8 mouse cellular contexts compared by ENCODE assay signal in the genomic region with DNA sequence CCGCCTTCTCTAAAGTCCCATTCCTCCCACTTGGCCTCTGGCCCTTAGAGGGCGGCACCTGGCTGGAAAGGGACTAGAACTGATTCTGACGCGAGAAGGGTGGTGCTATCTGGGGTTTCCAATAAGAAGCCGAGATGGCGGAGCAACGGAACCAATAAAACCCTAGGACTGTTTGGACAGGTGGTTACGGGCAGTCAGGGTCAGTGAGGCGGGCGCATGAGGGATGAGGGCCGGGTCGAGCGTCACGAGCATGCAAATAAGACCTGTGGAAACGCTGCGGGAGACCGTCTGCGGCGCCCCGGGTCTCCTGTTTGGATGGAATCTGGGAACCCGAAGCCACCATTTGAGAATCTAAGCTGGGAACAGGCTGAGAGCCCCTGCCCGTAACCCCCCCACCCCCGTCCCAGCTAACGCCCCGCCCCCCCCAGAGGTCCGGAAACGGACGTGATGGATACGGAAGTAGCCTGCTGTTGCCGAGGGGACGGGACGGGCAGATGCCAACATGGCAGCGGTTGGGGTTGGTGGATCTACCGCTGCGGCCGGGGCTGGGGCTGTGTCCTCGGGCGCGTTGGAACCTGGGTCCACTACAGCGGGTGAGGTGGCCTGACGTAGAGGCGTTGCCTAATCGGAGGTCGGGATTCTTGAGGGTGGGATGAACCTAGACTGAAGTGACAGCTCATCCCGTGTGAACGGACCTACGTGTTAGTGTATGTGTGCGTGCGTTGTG. TPM values are rescaled to one million over a fixed set of nuclear protein-coding genes. Genes with fewer than 3 reads are reported as not detected.
DNase-seq lines count a peak whose midpoint lies in the region; ATAC-seq and TF ChIP-seq lines count a peak whose summit lies in the region.

TSS of gene Slc35a2 (plus strand) at position 188 of the 727 bp plus-strand sequence.

- TF ChIP-seq CTCF in CH12.LX (conservative IDR thresholded peaks at IDR 0.05 in 1 of 2, IDR thresholded peaks at IDR 0.05 in 1 of 2; ENCODE audit: low read depth in 2 of 2, low read length in 2 of 2), result peak in 1 of 2 experiments; percentile 26; a peak in 1 of 4 replicates

- TF ChIP-seq EP300 in CH12.LX (IDR thresholded peaks at IDR 0.05; ENCODE audit: low read length), result no peak

- H3K4me1 ChIP-seq in CH12.LX (ENCODE audit: control insufficient read depth in 1 of 2, insufficient read depth in 2 of 2), result peaks cover 4 to 12% of the 10 kb centered on the region in 2 experiments; a peak in 2 of 4 replicates
- peaks cover 3% of the 10 kb centered on the region; the same call in 1 of the 2 replicates for H3K4me1 ChIP-seq in forebrain, embryonic 11.5 days (replicated peaks; ENCODE audit: control insufficient read depth, insufficient read depth, low read length)
- peaks cover 6% of the 10 kb centered on the region for H3K4me1 ChIP-seq in heart, embryonic 16.5 days (ENCODE audit: control insufficient read depth, insufficient read depth, low read length)
- peaks cover 22% of the 10 kb centered on the region for H3K4me1 ChIP-seq in liver, embryonic 15.5 days (replicated peaks)
- H3K4me1 ChIP-seq in neural tube, embryonic 12.5 days, result 0 out of 2 replicates have a peak, but pooled peaks cover 3% of the 10 kb centered on the region

- peak within 1 kb of the TSS; percentile 87 for H3K27ac ChIP-seq in CH12.LX (ENCODE audit: insufficient read depth, low read depth)
- H3K27ac ChIP-seq in forebrain, embryonic 11.5 days (ENCODE audit: low read depth, low read length), result peak within 1 kb of the TSS; percentile 74
- H3K27ac ChIP-seq in heart, embryonic 16.5 days (ENCODE audit: low read length), result peak within 1 kb of the TSS; percentile 89
- peak within 1 kb of the TSS; percentile 67; the same call in 1 of the 2 replicates for H3K27ac ChIP-seq in liver, embryonic 15.5 days (replicated peaks)
- no peak within 1 kb of the TSS for H3K27ac ChIP-seq in neural tube, embryonic 12.5 days

- H3K27me3 ChIP-seq in CH12.LX (replicated peaks), result no peaks in the 10 kb centered on the region
- H3K27me3 ChIP-seq in forebrain, embryonic 11.5 days (ENCODE audit: control insufficient read depth, insufficient read depth, low read length), result no peaks in the 10 kb centered on the region
- no peaks in the 10 kb centered on the region for H3K27me3 ChIP-seq in heart, embryonic 16.5 days (ENCODE audit: control insufficient read depth, insufficient read depth, low read length)
- H3K27me3 ChIP-seq in liver, embryonic 15.5 days, result no peaks in the 10 kb centered on the region
- H3K27me3 ChIP-seq in neural tube, embryonic 12.5 days (replicated peaks), result no peaks in the 10 kb centered on the region

- peaks cover 34 to 44% of the 10 kb centered on the region in 2 experiments for H3K36me3 ChIP-seq in CH12.LX (replicated peaks in 1 of 2; ENCODE audit: control insufficient read depth in 1 of 2, insufficient read depth in 1 of 2, low read length in 1 of 2)
- H3K36me3 ChIP-seq in forebrain, embryonic 11.5 days (ENCODE audit: control insufficient read depth, insufficient read depth, low read length), result no peaks in the 10 kb centered on the region
- no peaks in the 10 kb centered on the region for H3K36me3 ChIP-seq in heart, embryonic 16.5 days (ENCODE audit: control insufficient read depth, insufficient read depth)
- no peaks in the 10 kb centered on the region for H3K36me3 ChIP-seq in liver, embryonic 15.5 days (replicated peaks)
- H3K36me3 ChIP-seq in neural tube, embryonic 12.5 days, result no peaks in the 10 kb centered on the region

- peak within 1 kb of the TSS; percentile 67 to 98 (median 69) for H3K4me3 ChIP-seq in CH12.LX (replicated peaks in 1 of 3; ENCODE audit: low read depth in 2 of 3, low read length in 2 of 3, poor library complexity in 1 of 3)
- H3K4me3 ChIP-seq in forebrain, embryonic 11.5 days (ENCODE audit: low read depth, low read length), result peak within 1 kb of the TSS; percentile 53
- peak within 1 kb of the TSS; percentile 72 for H3K4me3 ChIP-seq in heart, embryonic 16.5 days (ENCODE audit: low read length)
- H3K4me3 ChIP-seq in liver, embryonic 15.5 days (replicated peaks), result peak within 1 kb of the TSS; percentile 69
- H3K4me3 ChIP-seq in neural tube, embryonic 12.5 days, result peak within 1 kb of the TSS; percentile 58

- peak within 1 kb of the TSS; percentile 78 for H3K9ac ChIP-seq in CH12.LX (ENCODE audit: insufficient read depth, low read depth)
- peak within 1 kb of the TSS; percentile 40 for H3K9ac ChIP-seq in forebrain, embryonic 11.5 days (ENCODE audit: low read length)
- peak within 1 kb of the TSS; percentile 58 for H3K9ac ChIP-seq in heart, embryonic 16.5 days (ENCODE audit: low read length)
- H3K9ac ChIP-seq in liver, embryonic 15.5 days, result peak within 1 kb of the TSS; percentile 58
- peak within 1 kb of the TSS; percentile 44 for H3K9ac ChIP-seq in neural tube, embryonic 12.5 days

- DNase-seq in CH12.LX (ENCODE audit: extremely low read depth), result peak; percentile 88
- peak; percentile 75 for DNase-seq in c-Kit-positive CD71-positive TER-119-negative erythroid progenitor cells, embryonic 14.5 days (ENCODE audit: low read depth)
- DNase-seq in forebrain, embryonic 11.5 days (ENCODE audit: low spot score), result peak; percentile 83
- DNase-seq in kidney, postnatal 36 days, result peak; percentile 90 to 95
- DNase-seq in telencephalon, adult 2 months (ENCODE audit: low read depth, low spot score), result peak; percentile 85

- ATAC-seq in forebrain, embryonic 11.5 days (replicated peaks; ENCODE audit: low FRiP score), result peak; percentile 89
- ATAC-seq in heart, embryonic 16.5 days (replicated peaks; ENCODE audit: extremely low read depth, insufficient read depth, low FRiP score), result peak; percentile 95
- peak; percentile 93 for ATAC-seq in liver, embryonic 15.5 days (ENCODE audit: insufficient read depth)
- peak; percentile 83 for ATAC-seq in neural tube, embryonic 12.5 days (ENCODE audit: low FRiP score, low read depth)

- in situ Hi-C loops in CH12.LX (cut with MboI; ENCODE audit: low pct_ligation_motif_present, low pct_unique_long_range_greater_than_20kb, low sequenced_read_pairs), result no loop called here

- dilution Hi-C loops in CH12.LX (cut with MboI; ENCODE audit: extremely low pct_ligation_motif_present, extremely low pct_unique_long_range_greater_than_20kb, low sequenced_read_pairs), result no loop called here

- no peaks in the 10 kb centered on the region for H3K9me3 ChIP-seq in CH12.LX (replicated peaks; ENCODE audit: low read length)
- H3K9me3 ChIP-seq in forebrain, embryonic 11.5 days (ENCODE audit: control insufficient read depth, low read length), result no peaks in the 10 kb centered on the region
- H3K9me3 ChIP-seq in heart, embryonic 16.5 days (replicated peaks; ENCODE audit: control insufficient read depth, low read length), result no peaks in the 10 kb centered on the region
- H3K9me3 ChIP-seq in liver, embryonic 15.5 days (replicated peaks), result no peaks in the 10 kb centered on the region
- H3K9me3 ChIP-seq in neural tube, embryonic 12.5 days, result no peaks in the 10 kb centered on the region; the same call in 1 of the 2 replicates

- WGBS in forebrain, embryonic 11.5 days, result 19% methylated on average over 45 of the region's 49 CpGs
- WGBS in heart, embryonic 16.5 days, result 11% methylated on average over 49 of the region's 49 CpGs
- 12% methylated on average over 49 of the region's 49 CpGs for WGBS in liver, embryonic 15.5 days (ENCODE audit: insufficient replicate concordance)
- WGBS in neural tube, embryonic 12.5 days, result 12% methylated on average over 49 of the region's 49 CpGs

- peak within 1 kb of the TSS; percentile 78 for H3K4me2 ChIP-seq in CH12.LX (ENCODE audit: insufficient read depth, low read depth, poor library complexity, severe bottlenecking)
- H3K4me2 ChIP-seq in forebrain, embryonic 11.5 days (ENCODE audit: low read depth, low read length, severe bottlenecking), result peak within 1 kb of the TSS; percentile 61
- H3K4me2 ChIP-seq in heart, embryonic 16.5 days (ENCODE audit: low read depth, low read length), result peak within 1 kb of the TSS; percentile 70
- peak within 1 kb of the TSS; percentile 74 for H3K4me2 ChIP-seq in liver, embryonic 15.5 days
- H3K4me2 ChIP-seq in neural tube, embryonic 12.5 days (replicated peaks), result peak within 1 kb of the TSS; percentile 64

- TF ChIP-seq RAD21 in CH12.LX (IDR thresholded peaks at IDR 0.05; ENCODE audit: low read depth, low read length), result no peak; the same call in 1 of the 2 replicates

- TF ChIP-seq POLR2A in CH12.LX (IDR thresholded peaks at IDR 0.05; ENCODE audit: low read depth, low read length), result peak; percentile 67

- peaks cover 32% of the 10 kb centered on the region for H3K79me2 ChIP-seq in CH12.LX (replicated peaks; ENCODE audit: control insufficient read depth, extremely low read depth, insufficient read depth, poor library complexity, severe bottlenecking)

TF ChIP-seq in CH12.LX, 34 proteins besides CTCF, POLR2A, EP300 and RAD21 (continues in another document):
- 0 out of 2 replicates have a peak, but pooled peaks have one; percentile 9 for TF ChIP-seq IRF4 (IDR thresholded peaks at IDR 0.05; ENCODE audit: low read depth, low read length)
- peak; percentile 65 for TF ChIP-seq SIN3A (IDR thresholded peaks at IDR 0.05; ENCODE audit: low read length)
- 0 out of 2 replicates have a peak, but pooled peaks have one; percentile 42 for TF ChIP-seq MXI1 (IDR thresholded peaks at IDR 0.05; ENCODE audit: low read depth, low read length)
- no peak for TF ChIP-seq GABPA (IDR thresholded peaks at IDR 0.05; ENCODE audit: insufficient replicate concordance, low read depth, low read length)
- no peak for TF ChIP-seq UBTF (IDR thresholded peaks at IDR 0.05; ENCODE audit: low read depth, low read length)
- TF ChIP-seq HCFC1 (IDR thresholded peaks at IDR 0.05; ENCODE audit: low read depth, low read length), result peak; percentile 61
- TF ChIP-seq ETS1 (conservative IDR thresholded peaks at IDR 0.05; ENCODE audit: low read depth, low read length), result 0 out of 2 replicates have a peak, but pooled peaks have one; percentile 26
- TF ChIP-seq ZMIZ1 (IDR thresholded peaks at IDR 0.05; ENCODE audit: low read depth, low read length), result peak; percentile 82
- peak; percentile 46; the same call in 1 of the 2 replicates for TF ChIP-seq MAZ (IDR thresholded peaks at IDR 0.05; ENCODE audit: low read depth, low read length)
- peak; percentile 65; the same call in 1 of the 2 replicates for TF ChIP-seq CHD2 (IDR thresholded peaks at IDR 0.05; ENCODE audit: low read length)
- TF ChIP-seq BHLHE40 (IDR thresholded peaks at IDR 0.05; ENCODE audit: low read depth, low read length), result peak; percentile 78
- TF ChIP-seq E2F4 (IDR thresholded peaks at IDR 0.05; ENCODE audit: insufficient replicate concordance, low read depth, low read length), result no peak

RNA-seq across cellular contexts. Expression of gene Slc35a2, which starts in this region (rescaled TPM):
- total RNA-seq in CH12.LX (2012; rRNA removed), result 28.8 and 30.6 TPM in 2 replicates
- 15.2 and 21.2 TPM in 2 replicates for total RNA-seq in CH12.LX (2014; rRNA removed)
- polyA plus RNA-seq in CH12.LX (2012; ENCODE audit: insufficient read length, low read depth), result 25.5 and 26.4 TPM in 2 replicates
- 10.9 and 12.6 TPM in 2 replicates for polyA plus RNA-seq in forebrain, embryonic 11.5 days (2014; fragmentation: Nextera tagmentation; extraction: Ambion mirVana)
- polyA plus RNA-seq in heart, embryonic 16.5 days (2015; fragmentation: Nextera tagmentation; extraction: Ambion mirVana), result 28.9 and 30.5 TPM in 2 replicates
- 14.3 and 17.5 TPM in 2 replicates for polyA plus RNA-seq in liver, embryonic 15.5 days (2015; fragmentation: Nextera tagmentation; extraction: Ambion mirVana)
- polyA plus RNA-seq in neural tube, embryonic 12.5 days (2016; fragmentation: Nextera tagmentation; extraction: Ambion mirVana), result 35.4 and 36.5 TPM in 2 replicates
